Mouse (Mus musculus) heart, embryonic 14.5 days (tissue): ENCODE results near the gene Sgta. TPM values are rescaled to one million over a fixed set of nuclear protein-coding genes. Genes with fewer than 3 reads are reported as not detected.

Source experiments
- ATAC-seq: fragments of 200-750 bp; cut with Nextera tagmentation; 2 replicates; pipeline ENCODE4 v1.8.0; 2017; ENCODE audit warnings: low read depth, moderate TSS enrichment; ENCODE audit not compliant: insufficient number of reproducible peaks, insufficient read depth, low FRiP score
- H3K27ac ChIP-seq, 2 experiments: fragments of 200-500 bp in 1 of 2; fragments of 300-500 bp in 1 of 2; sonication (generic) in 1 of 2; replicated peaks in 1 of 2; 2 replicates each; pipeline ENCODE4 v1.5.1; 2012 to 2014; ENCODE audit warnings: low read depth in 2 of 2, low read length in 2 of 2, control low read depth in 1 of 2, mild to moderate bottlenecking in 1 of 2, mixed read lengths in 1 of 2; ENCODE audit not compliant: control insufficient read depth in 1 of 2, insufficient read depth in 1 of 2
- H3K27me3 ChIP-seq: fragments of 300-500 bp; sonication (generic); 2 replicates; pipeline ENCODE4 v1.6.1; 2014; ENCODE audit warnings: mild to moderate bottlenecking, low read length, control low read depth; ENCODE audit not compliant: control insufficient read depth, insufficient read depth
- H3K36me3 ChIP-seq: fragments of 300-500 bp; sonication (generic); 2 replicates; pipeline ENCODE4 v1.6.1; 2014; ENCODE audit warnings: mild to moderate bottlenecking, control low read depth, low read length, mixed read lengths; ENCODE audit not compliant: control insufficient read depth, insufficient read depth
- H3K4me1 ChIP-seq, 2 experiments: fragments of 200-500 bp in 1 of 2; fragments of 300-500 bp in 1 of 2; sonication (generic) in 1 of 2; 2 replicates each; pipeline ENCODE4 v1.6.1; 2012 to 2014; ENCODE audit warnings: low read length in 2 of 2, control low read depth in 1 of 2, mixed read lengths in 1 of 2; ENCODE audit not compliant: control insufficient read depth in 2 of 2, insufficient read depth in 2 of 2
- H3K4me2 ChIP-seq: fragments of 300-500 bp; sonication (generic); 2 replicates; pipeline ENCODE4 v1.6.1; 2014; ENCODE audit warnings: mild to moderate bottlenecking, low read length
- H3K4me3 ChIP-seq, 2 experiments: fragments of 200-500 bp in 1 of 2; fragments of 300-500 bp in 1 of 2; sonication (generic) in 1 of 2; 2 replicates each; pipeline ENCODE4 v1.5.1; 2012 to 2014; ENCODE audit warnings: low read length in 2 of 2, mild to moderate bottlenecking in 2 of 2, control low read depth in 1 of 2, low read depth in 1 of 2, moderate library complexity in 1 of 2; ENCODE audit not compliant: control insufficient read depth in 1 of 2, insufficient read depth in 1 of 2
- H3K9ac ChIP-seq: fragments of 300-500 bp; sonication (generic); 2 replicates; pipeline ENCODE4 v1.6.1; 2014; ENCODE audit warnings: mild to moderate bottlenecking, low read length
- H3K9me3 ChIP-seq: fragments of 300-500 bp; sonication (generic); 2 replicates; pipeline ENCODE4 v1.6.1; 2016; ENCODE audit warnings: low read length, control low read depth; ENCODE audit not compliant: control insufficient read depth
- WGBS: fragments of 180-500 bp; shearing (Covaris S2); extraction: QIAGEN DNeasy Blood & Tissue Kit; methylation state at CpG from one replicate; pipeline ENCODE4 v1.1.7; 2014; 5-methylcytosine and 5-hydroxymethylcytosine counted together
- polyA plus RNA-seq: library from polyadenylated mRNA; unstranded; fragments of >200 nt; fragmentation: Nextera tagmentation; extraction: Ambion mirVana; gene quantifications from 2 replicates; pipeline ENCODE4 v1.2.1, GENCODE M21; 2014

Sgta gene
- polyA plus RNA-seq, 1 experiment from 2014 or later, result 136 TPM

DNA sequence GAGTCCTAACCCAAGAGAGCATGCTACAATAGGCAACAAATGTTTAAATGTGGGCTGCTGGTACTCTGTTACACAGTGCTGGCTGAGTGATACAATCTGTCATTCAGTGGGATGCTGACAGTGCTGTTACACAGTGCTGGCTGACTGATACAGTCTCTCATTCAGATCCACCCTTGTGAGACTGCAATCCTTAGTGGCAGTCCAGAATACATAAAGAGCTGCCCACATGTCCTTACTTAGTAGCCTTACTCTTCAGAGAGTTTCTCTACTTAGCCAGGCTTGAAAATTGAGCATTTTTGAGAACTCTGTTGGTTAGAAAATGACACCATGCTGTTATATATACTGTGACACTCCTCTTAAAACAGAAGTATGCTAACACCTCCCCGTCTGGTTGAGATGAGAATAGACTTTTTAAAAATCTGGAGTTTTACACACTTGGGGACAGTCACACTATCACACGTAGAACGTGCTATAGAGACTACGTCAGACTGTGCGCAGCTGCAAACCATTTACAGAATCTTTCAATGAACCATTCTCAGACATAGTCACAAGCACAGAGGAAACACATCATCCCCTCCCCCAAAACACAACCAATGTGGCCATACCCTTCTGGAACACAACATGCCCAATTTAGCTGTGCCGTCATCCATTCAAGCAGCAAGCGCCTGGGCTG, 53.8 kb downstream of the Sgta start:
- no peak overlapping the region for H3K4me3 ChIP-seq
- no peak overlapping the region for H3K9ac ChIP-seq
- no peaks in the 10 kb centered on the region for H3K27me3 ChIP-seq
- no peak for ATAC-seq
- peaks cover 3 to 4% of the 10 kb centered on the region in 2 experiments for H3K4me1 ChIP-seq
- WGBS, result 86% methylated on average over 7 of the region's 7 CpGs
- H3K27ac ChIP-seq, result no peak overlapping the region
- H3K4me2 ChIP-seq, result no peak overlapping the region
- no peaks in the 10 kb centered on the region for H3K9me3 ChIP-seq
- H3K36me3 ChIP-seq, result no peaks in the 10 kb centered on the region

- no peak overlapping the region for H3K4me3 ChIP-seq
- WGBS, result 41% methylated on average over 10 of the region's 10 CpGs
- H3K9me3 ChIP-seq, result no peaks in the 10 kb centered on the region
- no peak overlapping the region for H3K4me2 ChIP-seq
- H3K27ac ChIP-seq, result no peak overlapping the region
- H3K27me3 ChIP-seq, result peaks cover 19% of the 10 kb centered on the region
- ATAC-seq, result no peak
- H3K4me1 ChIP-seq, result peaks cover 7 to 10% of the 10 kb centered on the region in 2 experiments
- no peaks in the 10 kb centered on the region for H3K36me3 ChIP-seq
- H3K9ac ChIP-seq, result 0 out of 2 replicates have a peak overlapping the region, but pooled peaks have one; percentile 16
Measured at GRCm38 (mm10) chr10:81001161-81001560, 58.8 kb downstream of the Sgta start.

DNA sequence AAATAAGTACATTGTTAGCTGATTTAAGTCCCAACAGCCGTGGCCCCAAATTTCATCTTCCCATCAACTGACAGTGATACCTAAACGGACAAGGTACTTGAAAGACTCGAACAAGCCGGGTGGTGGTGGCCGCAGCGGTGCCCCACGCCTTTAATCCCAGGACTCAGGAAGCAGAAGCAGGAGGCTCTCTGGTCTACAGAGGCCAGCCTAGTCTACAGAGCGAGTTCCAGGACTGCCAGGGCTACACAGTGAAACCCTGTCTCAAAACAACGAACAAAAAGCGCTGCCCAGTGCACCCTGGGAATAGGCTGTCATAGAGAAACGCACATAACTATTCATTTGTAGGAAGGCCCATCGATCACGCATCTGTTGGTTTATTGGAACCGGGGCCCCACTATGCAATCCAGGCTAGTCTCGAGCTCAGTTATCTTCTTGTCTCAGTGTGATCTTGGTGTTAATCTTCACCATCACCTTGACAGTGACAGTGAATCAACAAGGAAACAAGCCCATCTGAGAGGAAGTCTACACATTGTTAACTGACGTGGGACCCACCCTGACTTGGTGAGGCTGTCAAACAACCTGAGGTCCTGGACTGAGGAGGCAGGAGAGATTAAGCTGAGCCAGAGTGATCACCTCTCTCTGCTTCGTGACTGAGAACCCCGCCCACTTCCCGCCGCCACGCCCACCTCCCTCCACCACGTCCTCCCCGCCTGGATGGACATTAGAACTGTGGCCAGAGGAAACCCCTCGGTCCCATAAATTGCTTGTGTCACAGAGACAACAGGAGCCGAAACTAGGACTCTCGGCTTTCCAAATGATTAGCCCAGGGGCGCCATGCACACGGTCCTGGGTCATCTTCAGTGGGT, 59.6 kb downstream of the Sgta start:
- no peak overlapping the region for H3K4me3 ChIP-seq
- H3K4me1 ChIP-seq, result peaks cover 7 to 10% of the 10 kb centered on the region in 2 experiments
- ATAC-seq, result no peak
- H3K4me2 ChIP-seq, result 0 out of 2 replicates have a peak overlapping the region, but pooled peaks have one; percentile 12
- peaks cover 19% of the 10 kb centered on the region for H3K27me3 ChIP-seq
- H3K9me3 ChIP-seq, result no peaks in the 10 kb centered on the region
- H3K27ac ChIP-seq, result no peak overlapping the region
- 48% methylated on average over 28 of the region's 28 CpGs for WGBS
- H3K36me3 ChIP-seq, result no peaks in the 10 kb centered on the region
- H3K9ac ChIP-seq, result no peak overlapping the region

DNA sequence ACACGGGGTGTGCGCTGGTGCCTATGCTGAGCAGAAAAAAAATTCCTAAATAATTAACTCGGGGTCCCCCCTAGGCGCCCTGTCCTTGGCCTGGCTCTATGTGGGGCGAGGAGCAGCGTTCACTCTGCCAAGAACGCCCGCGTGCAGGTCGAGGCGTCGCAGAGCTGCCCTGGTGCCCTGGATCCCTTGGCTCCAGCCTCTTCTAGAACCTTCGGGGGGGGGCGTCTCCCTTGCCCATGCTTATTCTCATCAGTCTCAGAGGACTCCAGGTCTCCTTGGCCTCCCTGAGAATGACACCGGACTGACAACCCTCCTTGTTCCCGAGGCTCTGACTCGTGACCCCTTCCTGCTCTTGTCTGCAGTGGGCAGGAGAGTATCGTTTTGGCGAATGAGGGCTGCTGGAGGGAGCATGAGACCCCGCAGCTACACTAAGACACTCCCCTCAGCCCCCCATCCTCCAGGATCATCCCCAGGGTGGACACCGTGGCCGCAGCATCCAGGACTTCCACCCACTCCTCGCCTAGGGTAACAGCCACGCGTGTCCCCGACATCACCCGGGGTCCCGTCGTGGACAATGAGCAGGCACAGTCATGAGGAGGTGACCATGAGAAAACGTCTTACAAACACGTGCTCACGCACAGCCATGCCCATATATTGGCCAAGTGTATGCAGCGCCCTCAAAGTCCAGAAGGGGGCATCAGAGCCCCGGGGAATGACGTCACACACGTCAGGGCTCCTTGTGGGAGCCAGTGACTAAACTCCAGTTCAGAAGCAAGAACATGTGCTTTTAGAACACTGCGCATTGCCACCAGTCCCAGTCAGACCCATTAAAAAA, 60.4 kb downstream of the Sgta start:
- 29% methylated on average over 37 of the region's 37 CpGs for WGBS
- no peak overlapping the region for H3K27ac ChIP-seq
- H3K9ac ChIP-seq, result no peak overlapping the region
- H3K4me2 ChIP-seq, result peak overlapping the region; percentile 12; the same call in 1 of the 2 replicates
- H3K9me3 ChIP-seq, result no peaks in the 10 kb centered on the region
- no peaks in the 10 kb centered on the region for H3K36me3 ChIP-seq
- H3K4me3 ChIP-seq, result no peak overlapping the region
- ATAC-seq, result no peak
- peaks cover 9 to 10% of the 10 kb centered on the region in 2 experiments for H3K4me1 ChIP-seq
- peaks cover 19% of the 10 kb centered on the region for H3K27me3 ChIP-seq

GRCm38 (mm10) chr10:80998778-80999177, 61.2 kb downstream of the Sgta start:
- Histone ChIP-seq H3K4me3 (no peak overlapping the region), H3K27ac (no peak overlapping the region), H3K4me2 (no peak overlapping the region), H3K9me3 (no peaks in the 10 kb centered on the region), H3K9ac (no peak overlapping the region), H3K27me3 (peaks cover 19% of the 10 kb centered on the region), H3K4me1 (peaks cover 9 to 10% of the 10 kb centered on the region in 2 experiments), H3K36me3 (no peaks in the 10 kb centered on the region)
- ATAC-seq, result no peak
- 9% methylated on average over 12 of the region's 12 CpGs for WGBS

- no peak overlapping the region for H3K27ac ChIP-seq
- H3K27me3 ChIP-seq, result peaks cover 19% of the 10 kb centered on the region
- no peaks in the 10 kb centered on the region for H3K36me3 ChIP-seq
- no peaks in the 10 kb centered on the region for H3K9me3 ChIP-seq
- no peak overlapping the region for H3K4me3 ChIP-seq
- peaks cover 9 to 10% of the 10 kb centered on the region in 2 experiments for H3K4me1 ChIP-seq
- ATAC-seq, result no peak
- no peak overlapping the region for H3K4me2 ChIP-seq
- H3K9ac ChIP-seq, result no peak overlapping the region
- 39% methylated on average over 14 of the region's 14 CpGs for WGBS
Measured at GRCm38 (mm10) chr10:80998021-80998420, 62.0 kb downstream of the Sgta start.

- Histone ChIP-seq H3K4me1 (peaks cover 9 to 10% of the 10 kb centered on the region in 2 experiments), H3K27ac (no peak overlapping the region), H3K4me3 (no peak overlapping the region), H3K9ac (no peak overlapping the region), H3K4me2 (no peak overlapping the region), H3K36me3 (no peaks in the 10 kb centered on the region), H3K27me3 (peaks cover 19% of the 10 kb centered on the region), H3K9me3 (no peaks in the 10 kb centered on the region)
- no peak for ATAC-seq
- 75% methylated on average over 8 of the region's 8 CpGs for WGBS
Measured at GRCm38 (mm10) chr10:80997332-80997731, 62.6 kb downstream of the Sgta start.
